In the genomic region with DNA sequence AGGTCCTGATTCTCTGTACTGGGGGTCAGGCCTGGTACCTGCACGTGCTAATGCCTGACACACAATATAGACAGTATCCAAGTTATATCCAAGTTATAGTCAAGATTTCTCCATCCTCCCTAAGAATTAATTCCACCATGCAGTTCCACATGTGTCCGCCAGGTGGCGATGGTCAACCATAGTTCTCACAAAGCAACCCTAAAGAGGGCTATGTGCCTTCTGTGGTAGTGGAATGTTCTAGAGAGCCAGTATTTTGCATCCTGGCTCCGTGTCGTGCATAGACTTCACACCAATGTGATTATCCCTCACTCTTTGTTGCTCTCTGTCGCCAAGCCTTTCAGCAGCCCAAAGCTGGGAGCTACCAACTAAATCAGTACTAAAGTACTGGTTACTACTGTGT, we compare ENCODE assay signal across 8 mouse cellular contexts. TPM values are rescaled to one million over a fixed set of nuclear protein-coding genes. Genes with fewer than 3 reads are reported as not detected.
DNase-seq lines count a peak whose midpoint lies in the region; ATAC-seq and TF ChIP-seq lines count a peak whose summit lies in the region.

No protein-coding gene starts in this region.

- H3K4me2 ChIP-seq in CH12.LX (ENCODE audit: insufficient read depth, low read depth, poor library complexity, severe bottlenecking): no peak overlapping the region
- no peak overlapping the region for H3K4me2 ChIP-seq in embryonic facial prominence, embryonic 14.5 days (ENCODE audit: low read depth, low read length)
- H3K4me2 ChIP-seq in liver, embryonic 13.5 days: no peak overlapping the region

- peak; percentile 75; the same call in 1 of the 2 replicates for ATAC-seq in embryonic facial prominence, embryonic 14.5 days (ENCODE audit: low read depth)
- ATAC-seq in liver, embryonic 13.5 days (ENCODE audit: low read depth): no peak

- no peak for TF ChIP-seq EP300 in CH12.LX (IDR thresholded peaks at IDR 0.05; ENCODE audit: low read length)

- no peak overlapping the region for H3K27ac ChIP-seq in CH12.LX (ENCODE audit: insufficient read depth, low read depth)
- no peak overlapping the region for H3K27ac ChIP-seq in bone marrow, adult 2 months (ENCODE audit: control insufficient read depth, insufficient read depth, low read depth, low read length, poor library complexity)
- H3K27ac ChIP-seq in embryonic facial prominence, embryonic 14.5 days (replicated peaks; ENCODE audit: low read depth, low read length): no peak overlapping the region
- no peak overlapping the region for H3K27ac ChIP-seq in liver, embryonic 13.5 days

- dilution Hi-C loops in CH12.LX (cut with MboI; ENCODE audit: extremely low pct_ligation_motif_present, extremely low pct_unique_long_range_greater_than_20kb, low sequenced_read_pairs): loop anchor here (10.0 kb wide), 1 partner anchor 45 kb away; a partner anchor contains a TSS

- H3K79me2 ChIP-seq in CH12.LX (replicated peaks; ENCODE audit: control insufficient read depth, extremely low read depth, insufficient read depth, poor library complexity, severe bottlenecking): no peaks in the 10 kb centered on the region

- TF ChIP-seq POLR2A in CH12.LX (IDR thresholded peaks at IDR 0.05; ENCODE audit: low read depth, low read length): no peak
- TF ChIP-seq POLR2A in bone marrow, adult 2 months (IDR thresholded peaks at IDR 0.05; ENCODE audit: borderline replicate concordance, control insufficient read depth, low read depth, low read length): no peak

- peak; percentile 81 for DNase-seq in CH12.LX (ENCODE audit: extremely low read depth)
- peak; percentile 82 for DNase-seq in embryonic facial prominence, embryonic 14.5 days (ENCODE audit: low spot score)
- DNase-seq in heart, adult 8-10 months (ENCODE audit: low spot score): peak; percentile 88
- DNase-seq in kidney, postnatal 10 days: peak; percentile 90
- peak; percentile 43 for DNase-seq in liver, embryonic 13.5 days
- DNase-seq in ovary, postnatal 36 days (ENCODE audit: low spot score): peak; percentile 73
- DNase-seq in thymus, postnatal 0 days (ENCODE audit: low spot score): peak; percentile 68

- peak; percentile 99 to 100 for TF ChIP-seq CTCF in CH12.LX (conservative IDR thresholded peaks at IDR 0.05 in 1 of 2, IDR thresholded peaks at IDR 0.05 in 1 of 2; ENCODE audit: low read depth in 2 of 2, low read length in 2 of 2)
- peak; percentile 79 for TF ChIP-seq CTCF in bone marrow, adult 2 months (IDR thresholded peaks at IDR 0.05; ENCODE audit: control insufficient read depth, insufficient read depth, low read length)

- H3K4me3 ChIP-seq in CH12.LX (replicated peaks in 1 of 3; ENCODE audit: low read depth in 2 of 3, low read length in 2 of 3, poor library complexity in 1 of 3): no peak overlapping the region
- no peak overlapping the region for H3K4me3 ChIP-seq in bone marrow, adult 2 months (replicated peaks; ENCODE audit: control insufficient read depth, low read depth, low read length)
- H3K4me3 ChIP-seq in embryonic facial prominence, embryonic 14.5 days (ENCODE audit: low read depth, low read length): no peak overlapping the region
- H3K4me3 ChIP-seq in liver, embryonic 13.5 days (replicated peaks): no peak overlapping the region

- no peak overlapping the region for H3K9ac ChIP-seq in CH12.LX (ENCODE audit: insufficient read depth, low read depth)
- H3K9ac ChIP-seq in embryonic facial prominence, embryonic 14.5 days (ENCODE audit: low read depth, low read length): no peak overlapping the region
- no peak overlapping the region for H3K9ac ChIP-seq in liver, embryonic 13.5 days

- no peaks in the 10 kb centered on the region for H3K36me3 ChIP-seq in CH12.LX (replicated peaks in 1 of 2; ENCODE audit: control insufficient read depth in 1 of 2, insufficient read depth in 1 of 2, low read length in 1 of 2)
- no peaks in the 10 kb centered on the region for H3K36me3 ChIP-seq in embryonic facial prominence, embryonic 14.5 days (ENCODE audit: control insufficient read depth, insufficient read depth, low read length)
- H3K36me3 ChIP-seq in liver, embryonic 13.5 days: no peaks in the 10 kb centered on the region

- peak; percentile 99 for TF ChIP-seq RAD21 in CH12.LX (IDR thresholded peaks at IDR 0.05; ENCODE audit: low read depth, low read length)

- no peaks in the 10 kb centered on the region for H3K9me3 ChIP-seq in CH12.LX (replicated peaks; ENCODE audit: low read length)
- no peaks in the 10 kb centered on the region for H3K9me3 ChIP-seq in embryonic facial prominence, embryonic 14.5 days (ENCODE audit: control insufficient read depth, low read length)
- no peaks in the 10 kb centered on the region for H3K9me3 ChIP-seq in liver, embryonic 13.5 days (replicated peaks)

- 3% methylated on average over 6 of the region's 6 CpGs for WGBS in bone marrow, adult 2 months
- 2% methylated on average over 6 of the region's 6 CpGs for WGBS in embryonic facial prominence, embryonic 14.5 days
- 1% methylated on average over 6 of the region's 6 CpGs for WGBS in liver, embryonic 13.5 days (ENCODE audit: insufficient replicate concordance)

- H3K4me1 ChIP-seq in CH12.LX (ENCODE audit: control insufficient read depth in 1 of 2, insufficient read depth in 2 of 2): peaks cover 0 to 13% of the 10 kb centered on the region in 2 experiments; a peak in 2 of 4 replicates
- H3K4me1 ChIP-seq in bone marrow, adult 2 months (ENCODE audit: control insufficient read depth, insufficient read depth, low read length): no peaks in the 10 kb centered on the region
- H3K4me1 ChIP-seq in embryonic facial prominence, embryonic 14.5 days (ENCODE audit: control insufficient read depth, insufficient read depth, low read length): no peaks in the 10 kb centered on the region
- no peaks in the 10 kb centered on the region; the same call in 1 of the 2 replicates for H3K4me1 ChIP-seq in liver, embryonic 13.5 days (replicated peaks)

- in situ Hi-C loops in CH12.LX (cut with MboI; ENCODE audit: low pct_ligation_motif_present, low pct_unique_long_range_greater_than_20kb, low sequenced_read_pairs): loop anchor here (5.0 kb wide), 1 partner anchor 48 kb away; a partner anchor contains a TSS

- peaks cover 69% of the 10 kb centered on the region for H3K27me3 ChIP-seq in CH12.LX (replicated peaks)
- peaks cover 4% of the 10 kb centered on the region; the same call in 1 of the 2 replicates for H3K27me3 ChIP-seq in embryonic facial prominence, embryonic 14.5 days (replicated peaks; ENCODE audit: control insufficient read depth, insufficient read depth, low read length)
- H3K27me3 ChIP-seq in liver, embryonic 13.5 days: peaks cover 27% of the 10 kb centered on the region

TF ChIP-seq in CH12.LX, 34 proteins besides CTCF, POLR2A, EP300 and RAD21:
- TF ChIP-seq ZC3H11A (IDR thresholded peaks at IDR 0.05; ENCODE audit: low read depth, low read length) (peak; percentile 93), SMC3 (IDR thresholded peaks at IDR 0.05; ENCODE audit: low read depth, low read length) (peak; percentile 99), SIN3A (IDR thresholded peaks at IDR 0.05; ENCODE audit: low read length) (no peak), MYC (IDR thresholded peaks at IDR 0.05; ENCODE audit: low read depth, low read length) (no peak), MXI1 (IDR thresholded peaks at IDR 0.05; ENCODE audit: low read depth, low read length) (no peak), ELF1 (IDR thresholded peaks at IDR 0.05; ENCODE audit: low read depth, low read length) (no peak)

RNA-seq across cellular contexts. Expression of a gene that starts 25.5 kb away (rescaled TPM):
- not detected in 2 replicates for total RNA-seq in CH12.LX (2012; rRNA removed)
- not detected in 2 replicates for total RNA-seq in CH12.LX (2014; rRNA removed)
- polyA plus RNA-seq in CH12.LX (2012; ENCODE audit: insufficient read length, low read depth): not detected in 2 replicates
- polyA plus RNA-seq in bone marrow, adult 2 months (2011; ENCODE audit: insufficient read depth, insufficient read length, low replicate concordance, missing spikeins): not detected in 2 replicates
- 12.7 and 16.7 TPM in 2 replicates for polyA plus RNA-seq in embryonic facial prominence, embryonic 14.5 days (2014; fragmentation: Nextera tagmentation; extraction: Ambion mirVana)
- 1 to 10 TPM; 3.7 to 6.6 (median 6.3) TPM for total RNA-seq in heart, adult 8-10 months (2022)
- polyA plus RNA-seq in liver, embryonic 13.5 days (2015; fragmentation: Nextera tagmentation; extraction: Ambion mirVana): 0.59 and 0.65 TPM in 2 replicates
- 2.8 and 3.6 TPM in 2 replicates for polyA plus RNA-seq in thymus, postnatal 0 days (2015; fragmentation: Nextera tagmentation; extraction: Ambion mirVana)

RNA-seq across cellular contexts. Expression of a gene that starts 47.2 kb away (rescaled TPM):
- total RNA-seq in CH12.LX (2012; rRNA removed) (not detected in 2 replicates), CH12.LX (2014; rRNA removed) (not detected in 2 replicates)
- not detected in 2 replicates for polyA plus RNA-seq in CH12.LX (2012; ENCODE audit: insufficient read length, low read depth)
- not detected in 2 replicates for polyA plus RNA-seq in bone marrow, adult 2 months (2011; ENCODE audit: insufficient read depth, insufficient read length, low replicate concordance, missing spikeins)
- not detected in 2 replicates for polyA plus RNA-seq in embryonic facial prominence, embryonic 14.5 days (2014; fragmentation: Nextera tagmentation; extraction: Ambion mirVana)
- 1 to 10 TPM in 3 of 4 experiments, under 1 TPM in 1; 0.65 to 1.9 (median 1.2) TPM for total RNA-seq in heart, adult 8-10 months (2022)
- polyA plus RNA-seq in liver, embryonic 13.5 days (2015; fragmentation: Nextera tagmentation; extraction: Ambion mirVana): 0.06 TPM in 1 of 2 replicates, not detected in the other
- 0.08 and 0.66 TPM in 2 replicates for polyA plus RNA-seq in thymus, postnatal 0 days (2015; fragmentation: Nextera tagmentation; extraction: Ambion mirVana)
